Mouse (Mus musculus) urinary bladder, adult 2 months (tissue): ENCODE data around the gene Qsox2. TPM values are rescaled to one million over a fixed set of nuclear protein-coding genes. Genes with fewer than 3 reads are reported as not detected.

Experiments
- DNase-seq: peaks from one replicate; pipeline ENCODE4 v3.0.0; 2022; ENCODE audit warnings: low spot score
- polyA plus RNA-seq: library from polyadenylated mRNA; depleted of rRNA; stranded (reverse); fragments of >200 nt; gene quantifications from 2 replicates; pipeline ENCODE4 v1.2.3, GENCODE M21; 2012; rRNA removed

Gene Qsox2
- 19.1 and 20.6 TPM in 2 replicates for polyA plus RNA-seq

DNA sequence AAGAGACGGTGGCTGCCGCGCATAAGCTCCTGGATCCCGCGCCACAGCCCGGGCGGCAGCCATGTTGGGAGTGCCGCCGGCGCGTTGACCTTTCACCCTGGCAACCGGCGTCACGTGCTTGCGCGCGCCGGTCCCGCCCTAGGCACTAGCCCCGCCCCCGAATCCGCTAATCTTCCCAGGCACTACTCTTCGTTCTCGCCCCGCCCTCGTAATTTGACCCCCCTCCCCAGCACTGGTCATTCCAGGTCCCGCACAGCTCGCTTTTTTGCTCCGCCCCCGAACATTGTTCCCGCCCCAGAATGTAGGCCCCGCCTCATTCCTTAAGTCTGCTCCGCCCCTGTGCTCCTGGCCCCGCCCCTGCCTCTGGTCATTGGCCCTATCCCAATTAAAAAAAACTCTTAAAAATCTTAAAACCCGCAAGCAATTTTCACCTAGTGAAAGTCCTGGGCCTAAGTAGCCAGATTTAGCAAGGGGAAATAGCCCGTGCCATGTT is at the start of gene Qsox2:
TSS of gene Qsox2 (minus strand) at position 236 of the 493 bp plus-strand sequence.
- peak; percentile 81 for DNase-seq

GRCm38 (mm10) chr2:26286391-26286790 is 49.1 kb upstream of the Qsox2 start:
- DNase-seq = no peak

GRCm38 (mm10) chr2:26285804-26286203 is 48.5 kb upstream of the Qsox2 start:
- no peak for DNase-seq

GRCm38 (mm10) chr2:26280594-26280993 is 43.3 kb upstream of the Qsox2 start:
- DNase-seq = no peak

DNA sequence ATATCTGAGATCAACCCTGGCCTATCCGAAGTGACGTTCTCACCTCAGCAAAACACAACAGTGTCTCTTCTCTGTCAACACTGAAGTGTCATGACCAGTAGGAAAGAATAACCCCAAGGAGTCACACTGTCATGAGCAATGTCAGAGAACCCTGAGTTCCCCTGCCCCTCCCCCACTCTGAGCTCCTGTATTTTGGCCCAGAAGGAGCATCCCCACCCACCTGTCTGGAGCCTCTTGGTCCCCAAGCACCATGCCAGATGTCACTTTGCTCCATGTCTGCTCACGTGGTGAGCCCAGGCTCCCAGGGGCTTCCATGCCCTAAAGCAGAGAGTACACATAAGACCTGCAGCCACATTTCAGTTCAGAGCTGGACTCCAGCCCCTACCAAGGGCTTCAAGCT is 42.4 kb upstream of the Qsox2 start:
- no peak for DNase-seq

DNA sequence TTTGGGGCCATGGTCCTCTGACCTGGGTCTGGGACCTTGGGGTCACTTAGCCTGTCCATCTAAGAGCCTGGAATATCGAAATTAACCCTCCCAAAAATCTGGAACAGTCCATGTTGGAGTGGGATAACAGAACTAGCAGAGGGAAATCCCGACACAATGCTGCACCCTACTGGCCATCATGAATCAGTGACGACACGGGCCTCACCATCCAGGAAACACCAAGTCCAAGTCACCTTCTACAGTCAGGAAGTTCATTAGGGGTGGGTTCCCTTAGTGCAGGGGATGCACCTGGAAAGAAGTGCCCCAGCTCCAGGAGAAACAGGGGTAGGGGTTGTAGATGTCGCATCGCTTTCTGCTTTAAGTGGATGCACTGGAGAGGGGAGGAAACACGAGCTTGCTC is 36.3 kb upstream of the Qsox2 start:
- DNase-seq = no peak

- no peak for DNase-seq
Measured at GRCm38 (mm10) chr2:26268216-26268615, 30.9 kb upstream of the Qsox2 start.

DNA sequence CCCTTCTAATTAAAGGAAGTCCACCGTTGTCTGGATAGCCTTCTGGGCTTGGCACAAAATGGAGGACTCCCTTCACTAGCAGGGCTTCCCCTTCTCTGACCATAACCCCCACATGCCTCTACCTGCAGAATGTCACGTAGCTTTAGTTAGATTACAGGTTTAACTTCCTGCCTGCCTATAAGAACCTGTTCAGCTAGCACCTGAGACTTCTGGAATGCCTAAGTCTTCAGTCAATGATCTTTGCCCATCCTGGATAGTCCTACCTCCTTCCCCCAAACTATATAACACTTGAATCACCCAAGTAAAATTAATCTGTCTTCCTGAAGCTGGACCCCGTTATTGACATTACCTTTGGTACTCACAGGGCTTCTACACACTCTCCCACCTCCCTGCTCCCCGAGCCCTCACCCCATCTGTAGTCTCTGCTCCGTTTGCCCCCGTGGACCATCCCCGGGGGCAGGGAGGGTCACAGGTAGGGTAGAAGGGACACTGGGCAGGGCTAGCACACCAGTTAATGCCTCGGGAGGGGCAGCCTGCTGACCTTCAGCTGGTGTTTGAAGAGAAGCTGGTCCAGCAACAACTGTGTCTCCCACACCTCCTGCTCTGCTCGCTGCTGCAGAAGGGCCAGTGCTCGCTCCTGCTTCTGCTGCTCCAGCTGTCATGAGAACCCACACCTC is 28.9 kb upstream of the Qsox2 start:
- DNase-seq = no peak

GRCm38 (mm10) chr2:26265095-26265494 is 27.8 kb upstream of the Qsox2 start:
- DNase-seq = no peak

GRCm38 (mm10) chr2:26264646-26265045 is 27.3 kb upstream of the Qsox2 start:
- DNase-seq = no peak

- DNase-seq = no peak
Measured at GRCm38 (mm10) chr2:26257315-26258096, 20.2 kb upstream of the Qsox2 start.

GRCm38 (mm10) chr2:26254816-26255215 is 17.5 kb upstream of the Qsox2 start:
- DNase-seq = no peak

DNA sequence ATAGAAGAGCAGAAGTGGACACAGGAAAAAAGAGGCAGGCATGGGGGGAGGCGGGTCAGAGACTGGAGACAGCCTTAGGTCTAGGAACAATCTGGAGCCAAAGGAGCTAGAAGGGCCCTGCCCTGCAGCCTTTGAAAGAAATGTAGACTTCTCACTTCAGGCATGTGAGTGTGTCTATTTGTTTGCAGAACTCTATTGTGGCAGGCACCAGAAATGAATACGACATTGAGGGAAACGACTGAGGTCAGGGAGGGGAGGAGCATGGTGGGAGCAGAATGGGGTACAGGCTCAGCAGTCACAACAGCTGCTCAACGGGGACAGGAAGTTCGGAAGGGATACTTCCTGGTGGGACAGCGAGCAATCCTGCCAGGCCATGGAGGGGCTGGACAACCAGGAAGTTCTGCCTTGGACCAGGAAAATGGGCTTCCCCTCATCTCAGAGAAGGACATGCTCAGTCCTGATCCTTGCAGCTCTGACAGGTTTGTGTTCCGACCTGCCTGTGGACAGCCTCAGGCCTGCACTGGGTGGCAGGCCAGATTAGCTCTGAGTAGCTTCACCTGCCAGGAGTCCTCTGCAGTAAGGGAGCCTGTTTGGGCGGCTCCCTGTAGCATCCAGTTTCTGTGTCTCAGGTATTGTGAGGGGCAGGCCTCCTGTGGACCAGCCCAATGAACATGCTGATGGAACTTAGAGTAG is 15.3 kb upstream of the Qsox2 start:
- no peak for DNase-seq

GRCm38 (mm10) chr2:26247531-26247930 is 10.2 kb upstream of the Qsox2 start:
- DNase-seq = no peak

DNA sequence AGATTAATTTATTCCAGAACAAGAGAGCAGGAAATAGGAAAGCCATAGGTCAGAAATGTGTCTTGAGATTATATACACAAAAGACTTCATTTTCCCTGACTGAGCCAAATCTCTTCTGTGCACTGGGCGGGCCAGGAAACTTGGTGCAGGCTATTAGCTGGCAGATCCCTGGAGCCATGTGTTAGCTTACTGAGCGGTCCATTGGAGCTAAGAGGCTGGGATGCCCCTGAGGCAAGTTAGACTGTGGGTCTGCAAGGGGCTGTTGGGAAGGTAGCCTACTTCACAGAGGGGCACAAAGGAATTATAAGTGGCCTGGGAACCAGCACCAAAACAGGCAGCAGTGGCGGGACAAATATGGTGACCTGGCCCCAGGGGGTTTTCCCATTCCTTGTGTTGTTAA is 3.5 kb upstream of the Qsox2 start:
- DNase-seq = no peak

- no peak for DNase-seq
Measured at GRCm38 (mm10) chr2:26240330-26240729, 3.0 kb upstream of the Qsox2 start.

- no peak for DNase-seq
Measured at GRCm38 (mm10) chr2:26236681-26237289, 540 bp downstream of the Qsox2 start.

- DNase-seq = no peak
Measured at GRCm38 (mm10) chr2:26234771-26235170, 2.6 kb downstream of the Qsox2 start.

- DNase-seq = no peak
Measured at GRCm38 (mm10) chr2:26234253-26234652, 3.1 kb downstream of the Qsox2 start.

DNA sequence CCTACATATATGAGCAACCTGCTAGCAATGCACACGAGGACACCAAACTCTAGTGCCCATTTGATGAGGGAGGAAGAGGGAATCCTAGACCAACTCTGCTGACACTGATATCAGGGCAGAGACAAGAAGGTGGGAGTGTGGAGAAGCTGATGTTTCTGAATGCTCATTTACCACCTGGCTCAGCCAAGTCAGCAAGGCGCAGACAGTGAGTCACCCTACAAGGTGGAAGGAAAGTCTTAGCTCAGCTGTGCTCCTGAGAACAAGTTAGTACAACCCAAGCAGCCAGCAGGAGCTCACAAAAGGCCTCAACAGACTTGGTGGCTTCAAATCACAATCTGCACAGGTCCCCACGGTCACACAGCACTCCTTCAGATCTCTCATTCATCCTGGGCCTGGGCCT is 6.0 kb downstream of the Qsox2 start:
- DNase-seq = no peak

DNA sequence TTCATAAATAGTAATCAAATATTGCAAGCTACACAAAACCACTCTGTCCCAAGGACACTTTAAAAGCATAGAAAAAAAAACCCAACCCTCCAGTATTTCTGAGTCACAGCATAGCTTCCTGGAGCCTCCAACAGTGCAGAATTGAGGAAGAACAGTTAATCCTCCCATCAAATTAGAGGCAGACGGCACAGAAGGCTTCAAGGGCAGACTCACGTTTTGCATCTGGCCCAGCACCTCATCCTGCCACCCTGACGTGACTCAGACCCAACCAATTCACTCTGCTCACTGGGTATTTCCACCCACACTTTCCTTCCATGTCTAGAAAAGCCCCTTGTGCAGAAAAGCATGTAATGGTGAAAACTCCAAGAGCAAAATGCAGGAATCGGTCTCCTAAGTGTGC is 7.1 kb downstream of the Qsox2 start:
- no peak for DNase-seq

GRCm38 (mm10) chr2:26227788-26228187 is 9.5 kb downstream of the Qsox2 start:
- no peak for DNase-seq
